8 mouse cellular contexts compared by ENCODE assay signal in genomic region chr4:129276453-129276865, GRCm38 (mm10). TPM values are rescaled to one million over a fixed set of nuclear protein-coding genes. Genes with fewer than 3 reads are reported as not detected.
DNase-seq lines count a peak whose midpoint lies in the region; ATAC-seq and TF ChIP-seq lines count a peak whose summit lies in the region.

No protein-coding gene starts in this region.

- intact Hi-C loops in heart, adult 2 months (cut with DNase I): loop anchor here (1.0 kb wide), 2 partner anchors 67 to 142 kb away; no protein-coding TSS in a partner anchor

- no peak for TF ChIP-seq CTCF in heart, adult 2 months (IDR thresholded peaks at IDR 0.05)

- H3K4me3 ChIP-seq in embryonic facial prominence, embryonic 10.5 days: no peak overlapping the region
- H3K4me3 ChIP-seq in heart, adult 2 months: no peak overlapping the region
- no peak overlapping the region for H3K4me3 ChIP-seq in limb, embryonic 13.5 days

- 0 out of 2 replicates have a peak, but pooled peaks cover 2% of the 10 kb centered on the region for H3K9me3 ChIP-seq in embryonic facial prominence, embryonic 10.5 days
- H3K9me3 ChIP-seq in limb, embryonic 13.5 days: no peaks in the 10 kb centered on the region

- no peaks in the 10 kb centered on the region for H3K79me2 ChIP-seq in heart, adult 2 months (replicated peaks; ENCODE audit: control insufficient read depth, insufficient read depth, low read length)

- WGBS in embryonic facial prominence, embryonic 10.5 days: 4% methylated on average over 18 of the region's 18 CpGs
- 1% methylated on average over 18 of the region's 18 CpGs for WGBS in heart, adult 2 months
- WGBS in limb, embryonic 13.5 days: 3% methylated on average over 18 of the region's 18 CpGs

- no peak overlapping the region for H3K27ac ChIP-seq in embryonic facial prominence, embryonic 10.5 days (replicated peaks)
- H3K27ac ChIP-seq in heart, adult 2 months: no peak overlapping the region
- H3K27ac ChIP-seq in limb, embryonic 13.5 days: no peak overlapping the region

- H3K36me3 ChIP-seq in embryonic facial prominence, embryonic 10.5 days (replicated peaks): no peaks in the 10 kb centered on the region
- H3K36me3 ChIP-seq in heart, adult 2 months (ENCODE audit: control insufficient read depth, insufficient read depth, low read length): no peaks in the 10 kb centered on the region
- H3K36me3 ChIP-seq in limb, embryonic 13.5 days: no peaks in the 10 kb centered on the region

- peak; percentile 92 for TF ChIP-seq EP300 in heart, adult 2 months (IDR thresholded peaks at IDR 0.05; ENCODE audit: insufficient read depth, low read depth, low read length)

- no peak overlapping the region for H3K9ac ChIP-seq in heart, adult 2 months (ENCODE audit: low read depth, low read length)
- H3K9ac ChIP-seq in limb, embryonic 13.5 days: no peak overlapping the region

- H3K4me2 ChIP-seq in limb, embryonic 13.5 days (replicated peaks): peak overlapping the region; percentile 23; the same call in 1 of the 2 replicates

- TF ChIP-seq POLR2A in heart, adult 2 months (IDR thresholded peaks at IDR 0.05; ENCODE audit: insufficient read depth, low read depth, low read length): no peak

- peak; percentile 91 for DNase-seq in 416B (ENCODE audit: low read depth)
- DNase-seq in adrenal gland, postnatal 14 days: peak; percentile 98
- peak; percentile 93 for DNase-seq in embryonic facial prominence, embryonic 10.5 days (ENCODE audit: low spot score)
- DNase-seq in heart, adult 2 months: peak; percentile 92 to 96
- DNase-seq in kidney, adult 9 months: peak; percentile 99
- DNase-seq in monocyte, adult 2 months (ENCODE audit: low read depth in 1 of 2, low spot score in 2 of 2): peak; percentile 83 to 89
- peak; percentile 93 to 97 for DNase-seq in spleen, postnatal 10 days (ENCODE audit: low spot score in 2 of 2)

- 0 out of 2 replicates have a peak, but pooled peaks have one; percentile 16 for ATAC-seq in limb, embryonic 13.5 days (ENCODE audit: low FRiP score, low read depth)

- no peaks in the 10 kb centered on the region for H3K27me3 ChIP-seq in embryonic facial prominence, embryonic 10.5 days (replicated peaks; ENCODE audit: low read depth, poor library complexity, severe bottlenecking)
- no peaks in the 10 kb centered on the region for H3K27me3 ChIP-seq in heart, adult 2 months (ENCODE audit: control insufficient read depth, insufficient read depth, low read length)
- H3K27me3 ChIP-seq in limb, embryonic 13.5 days: no peaks in the 10 kb centered on the region

- no peaks in the 10 kb centered on the region for H3K4me1 ChIP-seq in embryonic facial prominence, embryonic 10.5 days
- H3K4me1 ChIP-seq in heart, adult 2 months (ENCODE audit: control insufficient read depth, insufficient read depth, low read length): peaks cover 2% of the 10 kb centered on the region
- peaks cover 9% of the 10 kb centered on the region for H3K4me1 ChIP-seq in limb, embryonic 13.5 days

RNA-seq across cellular contexts. Expression of gene Sync, which starts 11.0 kb away (rescaled TPM):
- 1.7 and 2.5 TPM in 2 replicates for total RNA-seq in adrenal gland, postnatal 14 days (2021)
- 0.48 and 0.71 TPM in 2 replicates for polyA plus RNA-seq in embryonic facial prominence, embryonic 10.5 days (2016; fragmentation: Nextera tagmentation; extraction: Ambion mirVana)
- 10 to 100 TPM; 17.7 to 17.9 TPM for total RNA-seq in heart, adult 2 months (2021)
- polyA plus RNA-seq in heart, adult 2 months (2012; rRNA removed): 8.7 and 18.8 TPM in 2 replicates
- 3.3 TPM in 2 replicates for polyA plus RNA-seq in limb, embryonic 13.5 days (2015; fragmentation: Nextera tagmentation; extraction: Ambion mirVana)

RNA-seq across cellular contexts. Expression of gene C77080, which starts 15.3 kb away (rescaled TPM):
- 14.5 and 16.5 TPM in 2 replicates for total RNA-seq in adrenal gland, postnatal 14 days (2021)
- polyA plus RNA-seq in embryonic facial prominence, embryonic 10.5 days (2016; fragmentation: Nextera tagmentation; extraction: Ambion mirVana): 3.3 and 3.5 TPM in 2 replicates
- total RNA-seq in heart, adult 2 months (2021): 1 to 10 TPM; 3.2 to 3.7 TPM
- polyA plus RNA-seq in heart, adult 2 months (2012; rRNA removed): 3.8 and 4.4 TPM in 2 replicates
- 6.1 and 7.9 TPM in 2 replicates for polyA plus RNA-seq in limb, embryonic 13.5 days (2015; fragmentation: Nextera tagmentation; extraction: Ambion mirVana)

RNA-seq across cellular contexts. Expression of gene Rbbp4, which starts 58.7 kb away (rescaled TPM):
- 122 and 139 TPM in 2 replicates for total RNA-seq in adrenal gland, postnatal 14 days (2021)
- 546 and 560 TPM in 2 replicates for polyA plus RNA-seq in embryonic facial prominence, embryonic 10.5 days (2016; fragmentation: Nextera tagmentation; extraction: Ambion mirVana)
- total RNA-seq in heart, adult 2 months (2021): 10 to 100 TPM; 67.0 to 70.7 TPM
- polyA plus RNA-seq in heart, adult 2 months (2012; rRNA removed): 16.8 and 34.5 TPM in 2 replicates
- polyA plus RNA-seq in limb, embryonic 13.5 days (2015; fragmentation: Nextera tagmentation; extraction: Ambion mirVana): 491 and 502 TPM in 2 replicates

RNA-seq across cellular contexts. Expression of gene Zbtb8os, which starts 59.0 kb away (rescaled TPM):
- total RNA-seq in adrenal gland, postnatal 14 days (2021): 42.2 and 46.4 TPM in 2 replicates
- 49.0 and 49.3 TPM in 2 replicates for polyA plus RNA-seq in embryonic facial prominence, embryonic 10.5 days (2016; fragmentation: Nextera tagmentation; extraction: Ambion mirVana)
- total RNA-seq in heart, adult 2 months (2021): 10 to 100 TPM; 19.5 to 27.2 TPM
- 9.1 and 13.0 TPM in 2 replicates for polyA plus RNA-seq in heart, adult 2 months (2012; rRNA removed)
- 43.4 and 44.0 TPM in 2 replicates for polyA plus RNA-seq in limb, embryonic 13.5 days (2015; fragmentation: Nextera tagmentation; extraction: Ambion mirVana)

Comparison
In these comparisons a context has a peak if more than half of its experiments do, and no peak if none do; other contexts are left out.
1. RNA of gene Rbbp4, which starts 58.7 kb away (polyA plus RNA-seq): 546 to 560 TPM in embryonic facial prominence, embryonic 10.5 days and 491 to 502 TPM in limb, embryonic 13.5 days; 16.8 to 34.5 TPM in heart, adult 2 months; every median in the first group is over 10 times any median in the second.
2. Peak in every context shown above with its lines, with median percentiles within 50 percentile points of each other: DNase-seq.